Mouse (Mus musculus): ENCODE measurements around the gene Ndufb7. TPM values are rescaled to one million over a fixed set of nuclear protein-coding genes. Genes with fewer than 3 reads are reported as not detected.
"Not testable (repeated sequence)": the region's sequence is repeated elsewhere in the genome, so short reads cannot be mapped to it uniquely, and the experiment has no call there.

Gene Ndufb7
- polyA plus RNA-seq (2014; fragmentation: Nextera tagmentation; extraction: Ambion mirVana), result 370 and 449 TPM in 2 replicates

DNA sequence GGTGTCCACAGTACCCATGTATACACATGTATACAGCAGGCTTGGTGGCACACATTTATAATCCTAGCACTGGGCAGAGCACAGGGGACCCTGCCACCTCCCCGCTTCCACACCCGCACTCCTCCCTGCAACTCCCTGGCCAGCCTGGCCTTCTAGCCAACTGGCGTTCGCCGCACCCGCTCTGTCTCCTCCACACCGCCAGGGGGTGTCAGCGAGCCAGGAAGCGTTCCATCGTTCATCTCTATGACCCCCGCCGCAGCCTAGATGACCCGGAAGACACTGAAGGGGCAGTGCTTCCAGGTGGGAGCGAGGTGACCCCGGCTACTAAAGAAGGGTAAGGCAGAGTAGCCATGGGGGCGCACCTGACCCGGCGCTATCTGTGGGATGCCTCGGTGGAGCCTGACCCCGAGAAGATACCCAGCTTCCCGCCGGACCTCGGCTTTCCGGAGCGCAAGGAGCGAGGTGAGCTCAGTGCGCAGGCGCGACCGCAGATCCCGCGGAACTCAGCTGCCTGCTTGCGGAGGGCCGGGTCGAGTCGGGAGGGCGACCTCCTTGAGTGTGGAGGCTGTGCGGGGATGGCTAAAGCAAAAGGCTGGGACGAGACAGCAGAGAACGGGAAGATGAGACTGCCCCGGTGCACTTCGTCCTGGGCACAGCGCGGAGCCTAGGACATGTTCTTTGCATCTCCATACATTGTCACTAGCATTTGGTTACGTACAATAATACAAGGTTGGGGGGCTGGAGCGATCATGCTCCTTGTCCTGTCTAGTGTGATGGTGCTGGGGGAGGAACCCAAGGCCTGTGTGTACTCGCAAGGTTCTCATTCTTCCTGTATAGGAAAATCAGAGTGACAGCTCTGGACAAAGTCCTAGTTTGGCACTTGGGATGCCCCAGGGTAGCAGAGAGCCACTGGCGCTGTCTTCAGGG lies at the start of gene Ndufb7:
Ndufb7 (plus strand) TSS at position 203 of the 927 bp plus-strand sequence.
- DNase-seq (ENCODE audit: low spot score), result peak; percentile 94
- no peaks in the 10 kb centered on the region for H3K27me3 ChIP-seq (replicated peaks; ENCODE audit: control insufficient read depth, insufficient read depth, low read length)
- WGBS, result under 1% methylated on average over 48 of the region's 48 CpGs
- H3K27ac ChIP-seq (ENCODE audit: low read depth, low read length), result peak within 1 kb of the TSS; percentile 55; the same call in 1 of the 2 replicates
- H3K4me1 ChIP-seq (ENCODE audit: control insufficient read depth, insufficient read depth, low read length), result peaks cover 7% of the 10 kb centered on the region; the same call in 1 of the 2 replicates
- peak within 1 kb of the TSS; percentile 92 for H3K4me2 ChIP-seq (ENCODE audit: low read length)
- H3K36me3 ChIP-seq (ENCODE audit: control insufficient read depth, insufficient read depth, low read length), result peaks cover 26% of the 10 kb centered on the region
- no peaks in the 10 kb centered on the region for H3K9me3 ChIP-seq (replicated peaks; ENCODE audit: control insufficient read depth, low read length)
- H3K9ac ChIP-seq (ENCODE audit: low read length), result peak within 1 kb of the TSS; percentile 81
- peak within 1 kb of the TSS; percentile 70 for H3K4me3 ChIP-seq (ENCODE audit: low read depth, low read length)
- ATAC-seq, result peak; percentile 87

DNA sequence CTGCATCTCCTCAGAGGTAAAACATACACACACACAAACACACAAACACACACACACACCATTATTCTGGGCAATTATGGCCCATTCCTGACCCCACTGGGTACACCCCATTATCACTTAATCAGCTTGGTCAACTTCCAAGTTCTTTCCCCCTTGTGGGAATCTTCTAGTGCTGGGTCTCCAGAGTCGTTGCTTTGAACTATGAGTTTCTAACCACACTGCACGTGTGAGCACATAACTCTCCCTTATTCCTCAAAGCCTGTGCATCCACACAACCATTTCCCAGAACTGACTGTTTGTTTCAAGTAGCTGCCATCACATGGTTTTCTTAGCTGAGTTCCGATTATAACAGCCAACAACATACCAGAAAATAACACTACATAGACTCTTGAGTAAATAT lies 46.0 kb upstream of the Ndufb7 start:
- Histone ChIP-seq H3K9ac (ENCODE audit: low read length) (no peak overlapping the region), H3K36me3 (ENCODE audit: control insufficient read depth, insufficient read depth, low read length) (no peaks in the 10 kb centered on the region), H3K27me3 (replicated peaks; ENCODE audit: control insufficient read depth, insufficient read depth, low read length) (no peaks in the 10 kb centered on the region), H3K9me3 (replicated peaks; ENCODE audit: control insufficient read depth, low read length) (no peaks in the 10 kb centered on the region), H3K4me1 (ENCODE audit: control insufficient read depth, insufficient read depth, low read length) (no peaks in the 10 kb centered on the region), H3K4me2 (ENCODE audit: low read length) (no peak overlapping the region), H3K27ac (ENCODE audit: low read depth, low read length) (no peak overlapping the region), H3K4me3 (ENCODE audit: low read depth, low read length) (no peak overlapping the region)
- ATAC-seq (no peak), DNase-seq (ENCODE audit: low spot score) (no peak)
- 79% methylated on average over 3 of the region's 3 CpGs for WGBS

DNA sequence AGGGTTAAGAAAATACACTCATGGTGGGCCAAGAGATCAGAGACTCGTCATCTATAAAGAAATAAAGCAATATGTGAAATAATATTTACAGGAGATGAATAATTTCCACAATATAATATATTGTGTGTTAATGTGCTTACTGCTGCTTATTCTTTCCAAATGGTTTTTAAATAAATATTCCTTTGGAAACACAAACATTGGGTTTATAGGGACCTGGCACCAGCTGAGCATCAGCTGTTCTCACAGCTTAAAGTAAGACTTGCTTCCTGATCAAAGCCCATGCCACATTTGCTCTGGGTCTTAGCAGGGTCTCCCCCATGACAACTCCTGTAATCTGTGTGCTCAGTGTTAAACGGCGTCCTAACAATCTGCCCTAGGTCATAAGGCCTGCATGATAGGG lies 45.6 kb upstream of the Ndufb7 start:
- not testable (repeated sequence) for H3K9me3 ChIP-seq (replicated peaks; ENCODE audit: control insufficient read depth, low read length); H3K4me3 ChIP-seq (ENCODE audit: low read depth, low read length); H3K36me3 ChIP-seq (ENCODE audit: control insufficient read depth, insufficient read depth, low read length); H3K9ac ChIP-seq (ENCODE audit: low read length); ATAC-seq; H3K27ac ChIP-seq (ENCODE audit: low read depth, low read length); DNase-seq (ENCODE audit: low spot score); H3K27me3 ChIP-seq (replicated peaks; ENCODE audit: control insufficient read depth, insufficient read depth, low read length); H3K4me2 ChIP-seq (ENCODE audit: low read length); H3K4me1 ChIP-seq (ENCODE audit: control insufficient read depth, insufficient read depth, low read length)
- 88% methylated on average over 3 of the region's 3 CpGs for WGBS

DNA sequence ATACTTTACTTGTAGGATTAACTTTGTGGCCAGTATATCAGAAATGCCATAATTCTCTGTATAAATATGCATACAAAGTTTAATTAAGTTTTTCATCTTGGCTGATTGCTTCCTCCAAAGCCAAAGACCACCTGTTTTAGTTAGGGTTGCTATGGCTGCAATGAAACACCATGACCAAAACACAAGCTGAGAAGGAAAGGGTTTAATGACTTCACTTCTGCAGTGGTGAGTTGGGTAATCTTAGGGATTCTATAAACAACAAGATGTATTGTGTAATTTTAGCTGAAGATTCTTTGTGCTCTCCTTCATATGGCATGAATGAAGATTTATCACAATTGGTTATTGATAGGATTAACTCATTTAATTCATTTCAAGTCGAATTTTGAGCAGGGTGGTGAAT lies 45.2 kb upstream of the Ndufb7 start:
- ATAC-seq (no peak), DNase-seq (ENCODE audit: low spot score) (no peak)
- H3K9ac ChIP-seq (ENCODE audit: low read length), result no peak overlapping the region
- H3K27ac ChIP-seq (ENCODE audit: low read depth, low read length), result no peak overlapping the region
- 16% methylated on average over 1 of the region's 1 CpGs for WGBS
- no peaks in the 10 kb centered on the region for H3K36me3 ChIP-seq (ENCODE audit: control insufficient read depth, insufficient read depth, low read length)
- no peaks in the 10 kb centered on the region for H3K9me3 ChIP-seq (replicated peaks; ENCODE audit: control insufficient read depth, low read length)
- no peaks in the 10 kb centered on the region for H3K27me3 ChIP-seq (replicated peaks; ENCODE audit: control insufficient read depth, insufficient read depth, low read length)
- H3K4me3 ChIP-seq (ENCODE audit: low read depth, low read length), result no peak overlapping the region
- H3K4me2 ChIP-seq (ENCODE audit: low read length), result no peak overlapping the region
- no peaks in the 10 kb centered on the region for H3K4me1 ChIP-seq (ENCODE audit: control insufficient read depth, insufficient read depth, low read length)

DNA sequence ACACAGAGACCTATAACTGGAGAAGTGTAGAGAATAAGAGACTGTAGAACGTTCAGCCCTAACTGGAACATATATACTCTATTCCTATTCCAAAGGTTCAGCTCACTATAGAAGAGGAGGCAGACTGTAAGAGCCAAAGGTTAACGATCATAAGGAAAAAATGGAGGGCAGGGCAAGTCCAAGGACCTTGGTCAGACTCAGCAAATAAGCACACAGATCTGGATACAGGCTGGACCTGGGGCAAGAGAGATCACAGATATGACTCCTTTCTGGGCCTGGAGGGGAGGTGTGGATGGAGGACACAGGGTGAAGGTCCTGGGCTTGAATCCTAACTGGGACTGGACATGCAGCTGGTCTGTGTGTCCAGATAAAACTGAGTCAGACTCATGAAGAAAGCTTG lies 31.7 kb upstream of the Ndufb7 start:
- H3K27ac ChIP-seq (ENCODE audit: low read depth, low read length), result no peak overlapping the region
- H3K27me3 ChIP-seq (replicated peaks; ENCODE audit: control insufficient read depth, insufficient read depth, low read length), result no peaks in the 10 kb centered on the region
- H3K36me3 ChIP-seq (ENCODE audit: control insufficient read depth, insufficient read depth, low read length), result no peaks in the 10 kb centered on the region
- no peak for DNase-seq (ENCODE audit: low spot score)
- H3K4me1 ChIP-seq (ENCODE audit: control insufficient read depth, insufficient read depth, low read length), result no peaks in the 10 kb centered on the region
- H3K4me3 ChIP-seq (ENCODE audit: low read depth, low read length), result no peak overlapping the region
- H3K9me3 ChIP-seq (replicated peaks; ENCODE audit: control insufficient read depth, low read length), result no peaks in the 10 kb centered on the region
- no peak overlapping the region for H3K4me2 ChIP-seq (ENCODE audit: low read length)
- no peak overlapping the region for H3K9ac ChIP-seq (ENCODE audit: low read length)
- ATAC-seq, result no peak
- 90% methylated on average over 2 of the region's 2 CpGs for WGBS

DNA sequence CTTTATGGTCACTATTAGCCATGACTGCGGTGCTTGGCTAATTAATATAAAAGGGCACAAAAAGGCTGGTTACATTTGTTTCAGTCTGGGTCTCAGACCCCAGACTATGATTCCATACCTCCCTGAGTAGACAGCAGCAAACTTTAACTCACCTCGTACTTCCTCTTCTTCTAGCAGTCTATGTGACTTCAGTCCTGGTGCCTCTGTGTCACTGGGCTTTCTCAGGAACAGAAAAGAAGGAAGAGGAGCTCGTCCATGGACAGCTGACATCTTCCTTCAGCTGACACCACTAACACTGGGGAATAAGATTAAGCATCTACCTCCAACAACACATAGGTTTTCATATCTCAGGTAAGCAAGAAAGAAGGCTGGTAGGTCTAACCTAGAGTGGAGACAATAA lies 30.7 kb upstream of the Ndufb7 start, which contains the start of gene Olfr370:
Olfr370 (plus strand) TSS at position 45 of the 400 bp plus-strand sequence.
- H3K9me3 ChIP-seq (replicated peaks; ENCODE audit: control insufficient read depth, low read length), result no peaks in the 10 kb centered on the region
- no peak within 1 kb of the TSS for H3K9ac ChIP-seq (ENCODE audit: low read length)
- H3K4me1 ChIP-seq (ENCODE audit: control insufficient read depth, insufficient read depth, low read length), result no peaks in the 10 kb centered on the region
- no peak for DNase-seq (ENCODE audit: low spot score)
- no peak for ATAC-seq
- WGBS, result 80% methylated on average over 3 of the region's 3 CpGs
- no peaks in the 10 kb centered on the region for H3K36me3 ChIP-seq (ENCODE audit: control insufficient read depth, insufficient read depth, low read length)
- no peaks in the 10 kb centered on the region for H3K27me3 ChIP-seq (replicated peaks; ENCODE audit: control insufficient read depth, insufficient read depth, low read length)
- H3K27ac ChIP-seq (ENCODE audit: low read depth, low read length), result no peak within 1 kb of the TSS
- no peak within 1 kb of the TSS for H3K4me2 ChIP-seq (ENCODE audit: low read length)
- H3K4me3 ChIP-seq (ENCODE audit: low read depth, low read length), result no peak within 1 kb of the TSS

DNA sequence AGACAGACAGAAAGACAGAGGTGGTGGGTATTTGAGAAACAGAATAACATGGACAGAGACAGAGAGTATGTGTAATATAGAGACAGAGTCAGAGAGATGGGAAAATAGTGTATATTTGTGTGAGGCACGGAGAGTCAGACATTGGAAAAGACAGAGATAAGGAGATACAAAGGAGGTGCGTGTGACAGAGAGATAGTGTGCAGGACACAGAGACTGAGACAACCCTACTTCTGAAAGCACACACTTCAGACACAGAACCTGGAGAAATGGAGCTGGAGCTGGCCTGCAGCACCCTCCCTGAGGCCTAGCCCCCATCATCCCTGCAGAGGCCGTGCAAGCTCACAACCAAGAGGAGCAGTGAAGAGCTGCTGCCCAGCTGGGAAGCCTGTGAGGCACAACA lies 3.8 kb upstream of the Ndufb7 start:
- H3K36me3 ChIP-seq (ENCODE audit: control insufficient read depth, insufficient read depth, low read length), result no peaks in the 10 kb centered on the region
- ATAC-seq (no peak), DNase-seq (ENCODE audit: low spot score) (no peak)
- peaks cover 5% of the 10 kb centered on the region; the same call in 1 of the 2 replicates for H3K4me1 ChIP-seq (ENCODE audit: control insufficient read depth, insufficient read depth, low read length)
- H3K9me3 ChIP-seq (replicated peaks; ENCODE audit: control insufficient read depth, low read length), result no peaks in the 10 kb centered on the region
- H3K4me3 ChIP-seq (ENCODE audit: low read depth, low read length), result no peak overlapping the region
- H3K27me3 ChIP-seq (replicated peaks; ENCODE audit: control insufficient read depth, insufficient read depth, low read length), result no peaks in the 10 kb centered on the region
- no peak overlapping the region for H3K9ac ChIP-seq (ENCODE audit: low read length)
- H3K27ac ChIP-seq (ENCODE audit: low read depth, low read length), result no peak overlapping the region
- WGBS, result 93% methylated on average over 3 of the region's 3 CpGs
- no peak overlapping the region for H3K4me2 ChIP-seq (ENCODE audit: low read length)

DNA sequence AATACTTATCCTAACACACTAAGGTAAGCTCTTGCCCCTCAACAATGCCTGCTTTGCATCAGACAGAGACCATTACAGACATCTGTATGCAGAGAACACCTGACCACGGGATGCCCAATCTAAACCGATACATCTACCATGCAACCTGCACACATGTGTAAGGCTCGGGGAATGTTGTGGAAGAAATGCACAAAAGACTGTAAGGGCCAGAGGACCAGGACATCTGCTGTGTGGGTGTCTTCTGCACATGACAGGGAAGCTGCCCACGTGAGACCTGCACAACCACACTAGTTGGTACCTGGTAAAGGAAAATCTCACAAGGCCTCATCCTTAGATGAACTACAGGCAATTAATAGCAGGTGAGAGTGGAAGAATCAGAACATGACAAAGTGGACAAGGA lies 3.2 kb upstream of the Ndufb7 start:
- no peak overlapping the region for H3K9ac ChIP-seq (ENCODE audit: low read length)
- no peaks in the 10 kb centered on the region for H3K36me3 ChIP-seq (ENCODE audit: control insufficient read depth, insufficient read depth, low read length)
- H3K4me2 ChIP-seq (ENCODE audit: low read length), result no peak overlapping the region
- no peak overlapping the region for H3K27ac ChIP-seq (ENCODE audit: low read depth, low read length)
- no peaks in the 10 kb centered on the region for H3K9me3 ChIP-seq (replicated peaks; ENCODE audit: control insufficient read depth, low read length)
- no peaks in the 10 kb centered on the region for H3K27me3 ChIP-seq (replicated peaks; ENCODE audit: control insufficient read depth, insufficient read depth, low read length)
- H3K4me3 ChIP-seq (ENCODE audit: low read depth, low read length), result no peak overlapping the region
- DNase-seq (ENCODE audit: low spot score) (no peak), ATAC-seq (no peak)
- H3K4me1 ChIP-seq (ENCODE audit: control insufficient read depth, insufficient read depth, low read length), result peaks cover 7% of the 10 kb centered on the region; the same call in 1 of the 2 replicates
- 70% methylated on average over 4 of the region's 4 CpGs for WGBS

All from forebrain, embryonic 14.5 days (tissue).